Mouse (Mus musculus): ENCODE measurements around the gene Rp2. TPM values are rescaled to one million over a fixed set of nuclear protein-coding genes. Genes with fewer than 3 reads are reported as not detected.
A peak's percentile ranks its signal among the peaks of the same experiment; 100 is the strongest.

Gene Rp2
- total RNA-seq, 2 experiments from 2014 or later, result 36.5 to 43.8 TPM

- ATAC-seq (replicated peaks; ENCODE audit: poor library complexity), result no peak
These were observed 55.3 kb downstream of the Rp2 start for GRCm38 (mm10) chrX:20419536-20419935.

- peak; percentile 87 for ATAC-seq (replicated peaks; ENCODE audit: poor library complexity)
These were observed 61.0 kb downstream of the Rp2 start, which contains the start of gene Jade3 for GRCm38 (mm10) chrX:20425140-20425838. Gene Jade3 (plus strand): TSS chrX:20425688.

- peak; percentile 40 for ATAC-seq (replicated peaks; ENCODE audit: poor library complexity)
These were observed 61.7 kb downstream of the Rp2 start for GRCm38 (mm10) chrX:20425839-20426449.

Other genes with a start within 250 kb of the Rp2 start
- 5.4 and 9.0 TPM in 2 replicates for gene Slc9a7, start 72.7 kb upstream of the Rp2 start, total RNA-seq (2015)
- gene Slc9a7, start 72.7 kb upstream of the Rp2 start, total RNA-seq (2017), result 7.1 TPM in 2 replicates
- 13.4 and 15.8 TPM in 2 replicates for gene Jade3, start 61.2 kb downstream of the Rp2 start, total RNA-seq (2015)
- gene Jade3, start 61.2 kb downstream of the Rp2 start, total RNA-seq (2017), result 12.2 and 13.6 TPM in 2 replicates
- gene Rgn, start 185.3 kb downstream of the Rp2 start, total RNA-seq (2015), result not detected in 2 replicates
- not detected in 2 replicates for gene Rgn, start 185.3 kb downstream of the Rp2 start, total RNA-seq (2017)